Mouse (Mus musculus) ES-E14 (cell line): ENCODE results near the gene Gcm1.

ENCODE experiments used
- CHD2 ChIP-seq: IDR thresholded peaks from 2 replicates; pipeline ENCODE4 v1.6.1; 2014; ENCODE audit warnings: mild to moderate bottlenecking, low read depth, low read length, inconsistent platforms
- HCFC1 ChIP-seq: IDR thresholded peaks from 2 replicates; pipeline ENCODE4 v1.6.1; 2012; ENCODE audit warnings: low read length, inconsistent platforms, borderline replicate concordance; ENCODE audit not compliant: insufficient read depth
- ZC3H11A ChIP-seq: IDR thresholded peaks from 2 replicates; pipeline ENCODE4 v1.6.1; 2012; ENCODE audit warnings: low read depth, mild to moderate bottlenecking, inconsistent platforms, low read length, borderline replicate concordance
- ZNF384 ChIP-seq: IDR thresholded peaks from 2 replicates; pipeline ENCODE4 v1.6.1; 2012; ENCODE audit warnings: low read depth, low read length, inconsistent platforms

DNA sequence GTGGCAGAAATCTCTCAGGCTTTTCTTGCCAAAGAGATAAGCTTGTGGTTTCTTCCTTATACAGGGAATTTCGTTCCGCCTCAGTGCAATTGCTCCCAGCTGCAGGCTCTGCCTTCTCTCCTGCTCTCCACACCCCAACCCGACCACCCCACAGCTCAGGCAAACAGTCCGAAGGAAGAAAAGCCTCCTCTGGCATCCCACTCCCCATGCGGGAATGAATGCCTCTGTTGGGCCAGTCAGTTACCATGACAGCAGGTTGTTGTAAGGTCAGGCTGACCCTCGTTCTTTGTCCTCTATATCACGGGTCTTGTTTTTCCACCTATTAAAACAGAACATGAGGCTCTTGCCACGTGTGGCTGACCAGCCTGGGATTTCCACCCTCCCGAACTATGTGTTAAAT, 30.5 kb upstream of the Gcm1 start:
- no peak for TF ChIP-seq ZC3H11A
- TF ChIP-seq CHD2: no peak
- TF ChIP-seq ZNF384: no peak
- TF ChIP-seq HCFC1: no peak
